ENCODE assay signal across 44 mouse cellular contexts in the genomic region with DNA sequence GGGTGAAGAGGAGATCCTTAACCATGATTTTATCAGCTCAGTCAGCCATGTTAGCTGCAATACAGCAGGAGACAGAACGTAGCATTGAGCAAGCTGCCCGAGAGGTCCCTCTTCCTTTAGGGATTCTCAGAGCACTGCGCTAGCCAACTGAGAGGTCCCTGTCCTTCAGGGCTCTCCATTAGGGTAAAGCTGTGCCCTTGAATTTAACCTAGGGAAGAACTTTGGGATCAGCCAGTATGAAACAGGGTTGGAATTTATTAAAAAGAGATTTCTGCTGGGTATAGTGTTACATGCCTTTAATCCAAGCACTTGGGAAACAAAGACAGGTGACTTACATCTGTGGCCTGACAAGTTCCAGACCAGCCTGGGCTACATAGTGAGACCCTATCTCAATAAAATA. TPM values are rescaled to one million over a fixed set of nuclear protein-coding genes. Genes with fewer than 3 reads are reported as not detected.
"Had no signal": no experiment of that assay in that cellular context is flagged by ENCODE, and none has a peak within 500 bp of the region (broad histone marks: within the 10 kb centered on the region; RNA-seq: fewer than 3 reads in every experiment).

No protein-coding gene starts in this region.

- DNase-seq: left cerebral cortex, postnatal 4 days; liver; liver, embryonic 13.5 days; liver, postnatal 0 days; lung, adult 2 months; lung, embryonic 14.5 days; lung, postnatal 10 days; lung, postnatal 14 days; lung, postnatal 4 days; midbrain, embryonic 14.5 days had no signal

- ATAC-seq: liver, embryonic 12.5 days; liver, postnatal 0 days; lung, postnatal 0 days; midbrain, embryonic 13.5 days; midbrain, embryonic 15.5 days; midbrain, embryonic 16.5 days had no signal

- H3K36me3 ChIP-seq: limb, embryonic 10.5 days; limb, embryonic 12.5 days; limb, embryonic 13.5 days; limb, embryonic 15.5 days; liver, embryonic 13.5 days; liver, embryonic 15.5 days; lung, embryonic 15.5 days; midbrain, embryonic 10.5 days; midbrain, embryonic 12.5 days; midbrain, embryonic 13.5 days; midbrain, embryonic 15.5 days; neural tube, embryonic 12.5 days had no signal

- H3K4me3 ChIP-seq: limb, embryonic 10.5 days; limb, embryonic 12.5 days; limb, embryonic 13.5 days; limb, embryonic 15.5 days; liver, embryonic 12.5 days; liver, embryonic 13.5 days; liver, embryonic 15.5 days; lung, embryonic 15.5 days; megakaryocyte, embryonic 14.5 days; midbrain, embryonic 10.5 days; midbrain, embryonic 12.5 days; midbrain, embryonic 13.5 days; midbrain, embryonic 15.5 days; myocyte; neural tube, embryonic 12.5 days had no signal

- H3K27me3 ChIP-seq: limb, embryonic 12.5 days; limb, embryonic 13.5 days; limb, embryonic 15.5 days; liver, embryonic 12.5 days; liver, embryonic 13.5 days; liver, embryonic 15.5 days; lung, embryonic 15.5 days; midbrain, embryonic 12.5 days; midbrain, embryonic 13.5 days; midbrain, embryonic 15.5 days; neural tube, embryonic 12.5 days had no signal

- H3K9me3 ChIP-seq: limb, embryonic 10.5 days; limb, embryonic 15.5 days; lung, embryonic 15.5 days; midbrain, embryonic 12.5 days; midbrain, embryonic 15.5 days had no signal

- H3K4me1 ChIP-seq: limb, embryonic 10.5 days; limb, embryonic 12.5 days; limb, embryonic 13.5 days; limb, embryonic 15.5 days; liver, embryonic 12.5 days; liver, embryonic 13.5 days; liver, embryonic 15.5 days; lung, embryonic 15.5 days; megakaryocyte, embryonic 14.5 days; midbrain, embryonic 10.5 days; midbrain, embryonic 12.5 days; midbrain, embryonic 13.5 days; midbrain, embryonic 15.5 days; neural tube, embryonic 12.5 days had no signal

- H3K9ac ChIP-seq: limb, embryonic 12.5 days; limb, embryonic 13.5 days; limb, embryonic 15.5 days; liver, embryonic 12.5 days; liver, embryonic 13.5 days; liver, embryonic 14.5 days; liver, embryonic 15.5 days; liver, postnatal 0 days; lung, embryonic 14.5 days; lung, embryonic 15.5 days; midbrain, embryonic 12.5 days; midbrain, embryonic 13.5 days; midbrain, embryonic 15.5 days; neural tube, embryonic 12.5 days had no signal

- H3K4me2 ChIP-seq: limb, embryonic 12.5 days; limb, embryonic 13.5 days; limb, embryonic 15.5 days; liver, embryonic 11.5 days; liver, embryonic 12.5 days; liver, embryonic 13.5 days; liver, embryonic 15.5 days; lung, embryonic 14.5 days; lung, embryonic 15.5 days; midbrain, embryonic 11.5 days; midbrain, embryonic 12.5 days; midbrain, embryonic 13.5 days; midbrain, embryonic 15.5 days; neural tube, embryonic 12.5 days had no signal

- H3K27ac ChIP-seq: limb, embryonic 10.5 days; limb, embryonic 12.5 days; limb, embryonic 13.5 days; limb, embryonic 15.5 days; liver, embryonic 12.5 days; liver, embryonic 13.5 days; liver, embryonic 14.5 days; liver, embryonic 15.5 days; lung, embryonic 15.5 days; macrophage; midbrain, embryonic 10.5 days; midbrain, embryonic 12.5 days; midbrain, embryonic 13.5 days; midbrain, embryonic 15.5 days; neural tube, embryonic 12.5 days had no signal

RNA-seq across cellular contexts. Expression of gene Tmprss12, which starts 3.1 kb away (rescaled TPM):
- total RNA-seq: left cerebral cortex, postnatal 14 days; left cerebral cortex, postnatal 25 days; left cerebral cortex, postnatal 36 days; left cerebral cortex, postnatal 4 days; liver, adult 2 months; megakaryocyte progenitor cell, adult 5-6 weeks; megakaryocyte, adult 5-6 weeks; megakaryocyte-erythroid progenitor cell, adult 5-6 weeks; midbrain, postnatal 0 days; monocyte, adult 5-6 weeks had no signal
- polyA plus RNA-seq: limb, embryonic 10.5 days; limb, embryonic 11.5 days; limb, embryonic 12.5 days; limb, embryonic 13.5 days; limb, embryonic 14.5 days; limb, embryonic 15.5 days; liver, adult 2 months; liver, embryonic 11.5 days; liver, embryonic 12.5 days; liver, embryonic 13.5 days; liver, embryonic 14.5 days; liver, embryonic 15.5 days; liver, embryonic 16.5 days; liver, postnatal 0 days; lung, adult 2 months; lung, embryonic 14.5 days; lung, embryonic 15.5 days; lung, embryonic 16.5 days; lung, postnatal 0 days; macrophage; midbrain, embryonic 10.5 days; midbrain, embryonic 12.5 days; midbrain, embryonic 13.5 days; midbrain, embryonic 14.5 days; midbrain, embryonic 15.5 days; midbrain, embryonic 16.5 days; midbrain, postnatal 0 days; myocyte; neural tube, embryonic 11.5 days; neural tube, embryonic 12.5 days had no signal

RNA-seq across cellular contexts. Expression of gene Mettl7a3, which starts 57.1 kb away (rescaled TPM):
- total RNA-seq: liver, adult 2 months; megakaryocyte progenitor cell, adult 5-6 weeks; megakaryocyte, adult 5-6 weeks; midbrain, postnatal 0 days; monocyte, adult 5-6 weeks had no signal
- polyA plus RNA-seq: limb, embryonic 10.5 days; limb, embryonic 11.5 days; liver, adult 2 months; liver, embryonic 11.5 days; liver, embryonic 12.5 days; liver, embryonic 13.5 days; liver, embryonic 14.5 days; liver, embryonic 15.5 days; liver, embryonic 16.5 days; liver, postnatal 0 days; lung, embryonic 14.5 days; lung, embryonic 15.5 days; lung, embryonic 16.5 days; macrophage; midbrain, embryonic 10.5 days; midbrain, embryonic 11.5 days; midbrain, embryonic 12.5 days; midbrain, embryonic 13.5 days; midbrain, embryonic 14.5 days; midbrain, embryonic 15.5 days; midbrain, embryonic 16.5 days; midbrain, postnatal 0 days; myocyte; neural tube, embryonic 11.5 days had no signal
